Mouse (Mus musculus): Measurements from ENCODE around the gene Rpl27a.

- TF ChIP-seq CTCF (IDR thresholded peaks at IDR 0.05), result no peak
- no peak for TF ChIP-seq EP300 (IDR thresholded peaks at IDR 0.05)
Measured at GRCm38 (mm10) chr7:109544792-109545191, 25.8 kb downstream of the Rpl27a start.

Measured in lung, postnatal 0 days (tissue).